Mouse (Mus musculus): ENCODE measurements at regions not wholly inside any gene's neighbourhood (a gene's known extent, or its start where the extent isn't known, plus 50 kb on each side); places are given as distances from the start of the nearest gene placed in this dataset.

GRCm38 (mm10) chr15:67899772-67900171 lies 1399.1 kb upstream of the Lrrc6 start:
- ATAC-seq, result no peak

GRCm38 (mm10) chr15:67898959-67899403 lies 1398.3 kb upstream of the Lrrc6 start:
- ATAC-seq, result no peak

- no peak for ATAC-seq
These were observed 1391.4 kb upstream of the Lrrc6 start for GRCm38 (mm10) chr15:67892066-67892465.

- no peak for ATAC-seq
These were observed 1390.0 kb upstream of the Lrrc6 start for GRCm38 (mm10) chr15:67890612-67891304.

GRCm38 (mm10) chr15:67888548-67888947 lies 1387.8 kb upstream of the Lrrc6 start:
- no peak for ATAC-seq

- no peak for ATAC-seq
These were observed 1354.6 kb upstream of the Lrrc6 start for GRCm38 (mm10) chr15:67855291-67855690.

GRCm38 (mm10) chr15:67850118-67850517 lies 1349.4 kb upstream of the Lrrc6 start:
- ATAC-seq, result no peak

- ATAC-seq, result no peak
These were observed 1345.0 kb upstream of the Lrrc6 start for GRCm38 (mm10) chr15:67845707-67846106.

- ATAC-seq, result no peak
These were observed 1340.0 kb upstream of the Lrrc6 start for GRCm38 (mm10) chr15:67840671-67841070.

GRCm38 (mm10) chr15:67825796-67826484 lies 1325.2 kb upstream of the Lrrc6 start:
- ATAC-seq, result no peak

GRCm38 (mm10) chr15:67823226-67823625 lies 1322.5 kb upstream of the Lrrc6 start:
- ATAC-seq, result no peak

- ATAC-seq, result no peak
These were observed 1299.2 kb upstream of the Lrrc6 start for GRCm38 (mm10) chr15:67799871-67800270.

GRCm38 (mm10) chr15:67795578-67795977 lies 1294.9 kb upstream of the Lrrc6 start:
- ATAC-seq, result no peak

- no peak for ATAC-seq
These were observed 1292.1 kb upstream of the Lrrc6 start for GRCm38 (mm10) chr15:67792822-67793221.

- ATAC-seq, result no peak
These were observed 1287.9 kb upstream of the Lrrc6 start for GRCm38 (mm10) chr15:67788587-67788986.

GRCm38 (mm10) chr15:67785583-67785982 lies 1284.9 kb upstream of the Lrrc6 start:
- no peak for ATAC-seq

- no peak for ATAC-seq
These were observed 1283.0 kb upstream of the Lrrc6 start for GRCm38 (mm10) chr15:67783754-67784153.

- ATAC-seq, result no peak
These were observed 1281.8 kb upstream of the Lrrc6 start for GRCm38 (mm10) chr15:67782505-67782904.

GRCm38 (mm10) chr15:67780856-67781255 lies 1280.1 kb upstream of the Lrrc6 start:
- ATAC-seq, result no peak

- ATAC-seq, result no peak
These were observed 1266.9 kb upstream of the Lrrc6 start for GRCm38 (mm10) chr15:67767624-67768023.

GRCm38 (mm10) chr15:67759221-67759620 lies 1258.5 kb upstream of the Lrrc6 start:
- no peak for ATAC-seq

- ATAC-seq, result no peak
These were observed 1249.9 kb upstream of the Lrrc6 start for GRCm38 (mm10) chr15:67750582-67750981.

- ATAC-seq, result no peak
These were observed 1242.6 kb upstream of the Lrrc6 start for GRCm38 (mm10) chr15:67743332-67743731.

GRCm38 (mm10) chr15:67732988-67733387 lies 1232.3 kb upstream of the Lrrc6 start:
- no peak for ATAC-seq
